Mouse (Mus musculus) MEL-GATA-1-ER (cell line): ENCODE results near the gene Stk17b.
"Not testable (repeated sequence)": the region's sequence is repeated elsewhere in the genome, so short reads cannot be mapped to it uniquely, and the experiment has no call there.

Experiments
- DNase-seq: peaks from one replicate; pipeline ENCODE4 v3.0.0-alpha.2; 2012; ENCODE audit warnings: low read depth; ENCODE audit errors: extremely low read depth

Stk17b gene

GRCm38 (mm10) chr1:53782956-53783355 is 2.1 kb downstream of the Stk17b start:
- DNase-seq: no peak

GRCm38 (mm10) chr1:53782079-53782478 is 2.9 kb downstream of the Stk17b start:
- DNase-seq: no peak

GRCm38 (mm10) chr1:53781311-53781710 is 3.7 kb downstream of the Stk17b start:
- DNase-seq: no peak

- DNase-seq: no peak
Measured at GRCm38 (mm10) chr1:53776176-53776905, 8.7 kb downstream of the Stk17b start.

- DNase-seq: no peak
Measured at GRCm38 (mm10) chr1:53775545-53775944, 9.5 kb downstream of the Stk17b start.

GRCm38 (mm10) chr1:53775036-53775435 is 10.0 kb downstream of the Stk17b start:
- DNase-seq: no peak

- no peak for DNase-seq
Measured at GRCm38 (mm10) chr1:53774571-53774970, 10.5 kb downstream of the Stk17b start.

GRCm38 (mm10) chr1:53773994-53774393 is 11.0 kb downstream of the Stk17b start:
- DNase-seq: peak; percentile 88

GRCm38 (mm10) chr1:53772967-53773366 is 12.1 kb downstream of the Stk17b start:
- DNase-seq: no peak

- no peak for DNase-seq
Measured at GRCm38 (mm10) chr1:53771476-53771875, 13.5 kb downstream of the Stk17b start.

- DNase-seq: no peak
Measured at GRCm38 (mm10) chr1:53766112-53766511, 18.9 kb downstream of the Stk17b start.

- DNase-seq: no peak
Measured at GRCm38 (mm10) chr1:53757316-53757715, 27.7 kb downstream of the Stk17b start.

GRCm38 (mm10) chr1:53753501-53753900 is 31.5 kb downstream of the Stk17b start:
- DNase-seq: not testable (repeated sequence)

- DNase-seq: no peak
Measured at GRCm38 (mm10) chr1:53751144-53751543, 33.9 kb downstream of the Stk17b start.

- not testable (repeated sequence) for DNase-seq
Measured at GRCm38 (mm10) chr1:53750697-53751096, 34.3 kb downstream of the Stk17b start.

GRCm38 (mm10) chr1:53749881-53750385 is 35.1 kb downstream of the Stk17b start:
- not testable (repeated sequence) for DNase-seq

- DNase-seq: no peak
Measured at GRCm38 (mm10) chr1:53748571-53748970, 36.5 kb downstream of the Stk17b start.

GRCm38 (mm10) chr1:53746001-53746400 is 39.0 kb downstream of the Stk17b start:
- no peak for DNase-seq

- no peak for DNase-seq
Measured at GRCm38 (mm10) chr1:53741742-53742458, 43.1 kb downstream of the Stk17b start.

GRCm38 (mm10) chr1:53740777-53741336 is 44.2 kb downstream of the Stk17b start:
- no peak for DNase-seq

- DNase-seq: not testable (repeated sequence)
Measured at GRCm38 (mm10) chr1:53740077-53740776, 44.8 kb downstream of the Stk17b start.

- no peak for DNase-seq
Measured at GRCm38 (mm10) chr1:53736583-53736982, 48.4 kb downstream of the Stk17b start.
